9 mouse cellular contexts compared by ENCODE assay signal in genomic region chr7:64164997-64165396, GRCm38 (mm10). TPM values are rescaled to one million over a fixed set of nuclear protein-coding genes. Genes with fewer than 3 reads are reported as not detected.
DNase-seq lines count a peak whose midpoint lies in the region; ATAC-seq and TF ChIP-seq lines count a peak whose summit lies in the region.
"Had no signal": no experiment of that assay in that cellular context is flagged by ENCODE, and none has a peak within 500 bp of the region (broad histone marks: within the 10 kb centered on the region; RNA-seq: fewer than 3 reads in every experiment).

No protein-coding gene starts in this region.

- H3K27me3 ChIP-seq in hindbrain, embryonic 11.5 days (ENCODE audit: control insufficient read depth, insufficient read depth, low read length), result no peaks in the 10 kb centered on the region
- no peaks in the 10 kb centered on the region for H3K27me3 ChIP-seq in hindbrain, embryonic 12.5 days
- H3K27me3 ChIP-seq in forebrain, postnatal 0 days (ENCODE audit: insufficient read depth, low read length), result no peaks in the 10 kb centered on the region
- H3K27me3 ChIP-seq in kidney, embryonic 16.5 days (ENCODE audit: insufficient read depth, low read length), result no peaks in the 10 kb centered on the region
- no peaks in the 10 kb centered on the region for H3K27me3 ChIP-seq in midbrain, embryonic 15.5 days (replicated peaks)

- no peak overlapping the region for H3K4me2 ChIP-seq in hindbrain, embryonic 11.5 days (replicated peaks; ENCODE audit: low read depth, low read length)
- H3K4me2 ChIP-seq in hindbrain, embryonic 12.5 days (replicated peaks), result no peak overlapping the region
- no peak overlapping the region for H3K4me2 ChIP-seq in forebrain, postnatal 0 days (ENCODE audit: low read depth)
- H3K4me2 ChIP-seq in kidney, embryonic 16.5 days (replicated peaks; ENCODE audit: low read depth, low read length), result no peak overlapping the region
- H3K4me2 ChIP-seq in midbrain, embryonic 15.5 days, result no peak overlapping the region

- peak; percentile 80 for TF ChIP-seq CTCF in forebrain, postnatal 0 days (IDR thresholded peaks at IDR 0.05; ENCODE audit: low read depth)

- H3K4me1 ChIP-seq in hindbrain, embryonic 11.5 days (replicated peaks; ENCODE audit: control insufficient read depth, insufficient read depth, low read length), result no peaks in the 10 kb centered on the region; the same call in 1 of the 2 replicates
- H3K4me1 ChIP-seq in hindbrain, embryonic 12.5 days, result peaks cover 17% of the 10 kb centered on the region
- no peaks in the 10 kb centered on the region for H3K4me1 ChIP-seq in forebrain, postnatal 0 days (ENCODE audit: insufficient read depth)
- H3K4me1 ChIP-seq in kidney, embryonic 16.5 days (ENCODE audit: insufficient read depth, low read length), result no peaks in the 10 kb centered on the region
- peaks cover 8% of the 10 kb centered on the region for H3K4me1 ChIP-seq in midbrain, embryonic 15.5 days

- no peak overlapping the region for H3K4me3 ChIP-seq in hindbrain, embryonic 11.5 days (ENCODE audit: low read depth, low read length)
- no peak overlapping the region for H3K4me3 ChIP-seq in hindbrain, embryonic 12.5 days
- H3K4me3 ChIP-seq in forebrain, postnatal 0 days (ENCODE audit: low read depth, low read length), result no peak overlapping the region
- H3K4me3 ChIP-seq in kidney, embryonic 16.5 days (ENCODE audit: low read length), result no peak overlapping the region
- H3K4me3 ChIP-seq in midbrain, embryonic 15.5 days, result no peak overlapping the region

- H3K9ac ChIP-seq in hindbrain, embryonic 11.5 days (ENCODE audit: low read depth, low read length), result no peak overlapping the region
- H3K9ac ChIP-seq in hindbrain, embryonic 12.5 days, result no peak overlapping the region
- H3K9ac ChIP-seq in forebrain, postnatal 0 days, result no peak overlapping the region
- no peak overlapping the region for H3K9ac ChIP-seq in kidney, embryonic 16.5 days (replicated peaks; ENCODE audit: low read length)
- H3K9ac ChIP-seq in midbrain, embryonic 15.5 days, result no peak overlapping the region

- H3K36me3 ChIP-seq in hindbrain, embryonic 11.5 days (ENCODE audit: control insufficient read depth, insufficient read depth, low read length), result no peaks in the 10 kb centered on the region
- no peaks in the 10 kb centered on the region for H3K36me3 ChIP-seq in hindbrain, embryonic 12.5 days
- H3K36me3 ChIP-seq in forebrain, postnatal 0 days (ENCODE audit: insufficient read depth), result no peaks in the 10 kb centered on the region
- H3K36me3 ChIP-seq in kidney, embryonic 16.5 days (ENCODE audit: insufficient read depth, low read length), result no peaks in the 10 kb centered on the region
- H3K36me3 ChIP-seq in midbrain, embryonic 15.5 days (replicated peaks), result no peaks in the 10 kb centered on the region

- peak; percentile 55; the same call in 1 of the 2 replicates for ATAC-seq in hindbrain, embryonic 11.5 days (ENCODE audit: low FRiP score)
- no peak for ATAC-seq in hindbrain, embryonic 12.5 days (ENCODE audit: low FRiP score)
- ATAC-seq in forebrain, postnatal 0 days, result peak; percentile 66
- peak; percentile 67; the same call in 1 of the 2 replicates for ATAC-seq in kidney, embryonic 16.5 days (ENCODE audit: low FRiP score, low TSS enrichment)
- ATAC-seq in midbrain, embryonic 15.5 days (replicated peaks), result peak; percentile 66; the same call in 1 of the 2 replicates
- no peak for ATAC-seq in inflammation-experienced regulatory T-cells, adult 6 months

- no peaks in the 10 kb centered on the region for H3K9me3 ChIP-seq in hindbrain, embryonic 11.5 days (ENCODE audit: control insufficient read depth, low read length)
- no peaks in the 10 kb centered on the region for H3K9me3 ChIP-seq in hindbrain, embryonic 12.5 days (replicated peaks)
- no peaks in the 10 kb centered on the region for H3K9me3 ChIP-seq in forebrain, postnatal 0 days (ENCODE audit: low read length)
- no peaks in the 10 kb centered on the region for H3K9me3 ChIP-seq in kidney, embryonic 16.5 days (ENCODE audit: low read length)
- H3K9me3 ChIP-seq in midbrain, embryonic 15.5 days, result no peaks in the 10 kb centered on the region

- no peak overlapping the region for H3K27ac ChIP-seq in hindbrain, embryonic 11.5 days (ENCODE audit: low read depth, low read length)
- no peak overlapping the region for H3K27ac ChIP-seq in hindbrain, embryonic 12.5 days
- H3K27ac ChIP-seq in forebrain, postnatal 0 days (ENCODE audit: low read depth, low read length), result no peak overlapping the region
- no peak overlapping the region for H3K27ac ChIP-seq in kidney, embryonic 16.5 days (ENCODE audit: low read length)
- no peak overlapping the region for H3K27ac ChIP-seq in midbrain, embryonic 15.5 days

- 70% methylated on average over 3 of the region's 3 CpGs for WGBS in hindbrain, embryonic 11.5 days
- 64% methylated on average over 3 of the region's 3 CpGs for WGBS in hindbrain, embryonic 12.5 days
- WGBS in forebrain, postnatal 0 days, result 56% methylated on average over 3 of the region's 3 CpGs
- WGBS in kidney, embryonic 16.5 days, result 57% methylated on average over 3 of the region's 3 CpGs
- WGBS in midbrain, embryonic 15.5 days, result 57% methylated on average over 3 of the region's 3 CpGs

- DNase-seq in hindbrain, embryonic 11.5 days (ENCODE audit: low spot score), result peak; percentile 54
- peak; percentile 28 for DNase-seq in A20 (ENCODE audit: low read depth, low spot score)
- DNase-seq in adrenal gland, postnatal 36 days, result peak; percentile 52 to 72
- peak; percentile 55 for DNase-seq in forebrain, postnatal 0 days

RNA-seq across cellular contexts. Expression of gene Trpm1, which starts 11.4 kb away (rescaled TPM):
- 0.74 and 0.92 TPM in 2 replicates for polyA plus RNA-seq in hindbrain, embryonic 11.5 days (2014; fragmentation: Nextera tagmentation; extraction: Ambion mirVana)
- polyA plus RNA-seq in hindbrain, embryonic 12.5 days (2016; fragmentation: Nextera tagmentation; extraction: Ambion mirVana), result 0.31 and 0.43 TPM in 2 replicates
- total RNA-seq in adrenal gland, postnatal 36 days (2021), result not detected
- total RNA-seq in forebrain, postnatal 0 days (2014; rRNA removed), result 0.23 TPM in 1 of 2 replicates, not detected in the other
- 0.09 and 0.45 TPM in 2 replicates for polyA plus RNA-seq in forebrain, postnatal 0 days (2015; fragmentation: Nextera tagmentation; extraction: Ambion mirVana)
- polyA plus RNA-seq in kidney, embryonic 16.5 days (2015; fragmentation: Nextera tagmentation; extraction: Ambion mirVana), result 0.05 TPM in 1 of 2 replicates, not detected in the other
- polyA plus RNA-seq in midbrain, embryonic 15.5 days (2015; fragmentation: Nextera tagmentation; extraction: Ambion mirVana), result 0.19 and 0.26 TPM in 2 replicates
- 1 to 10 TPM; 1.5 to 5.2 (median 4.6) TPM for polyA plus RNA-seq in inflammation-experienced regulatory T-cells, adult 6 months (2017; shearing (Covaris generic))
- polyA plus RNA-seq: large intestine, adult 2 months had no signal

Comparison
In these comparisons a context has a peak if more than half of its experiments do, and no peak if none do; other contexts are left out.
1. ATAC-seq: peak in hindbrain, embryonic 11.5 days (single experiment), forebrain, postnatal 0 days (single experiment), kidney, embryonic 16.5 days (single experiment) and midbrain, embryonic 15.5 days (single experiment); none in hindbrain, embryonic 12.5 days (single experiment) and inflammation-experienced regulatory T-cells, adult 6 months (single experiment).
2. Peak in every context shown above with its lines, with median percentiles within 50 percentile points of each other: DNase-seq.